9 mouse cellular contexts compared by ENCODE assay signal in genomic region chr16:94972080-94972855, GRCm38 (mm10). TPM values are rescaled to one million over a fixed set of nuclear protein-coding genes. Genes with fewer than 3 reads are reported as not detected.
DNase-seq lines count a peak whose midpoint lies in the region; ATAC-seq and TF ChIP-seq lines count a peak whose summit lies in the region.
"Had no signal": no experiment of that assay in that cellular context is flagged by ENCODE, and none has a peak within 500 bp of the region (broad histone marks: within the 10 kb centered on the region; RNA-seq: fewer than 3 reads in every experiment).

No protein-coding gene starts in this region.

- peak; percentile 5 for DNase-seq in CD4-positive, CD25-positive, alpha-beta regulatory T cell, adult 2 months (ENCODE audit: low read depth, low spot score)
- peak; percentile 87 for DNase-seq in lung, embryonic 14.5 days
- no peak for DNase-seq in lung, postnatal 25 days (ENCODE audit: low spot score)
- peak; percentile 77 for DNase-seq in embryo, embryonic 10.5 days (ENCODE audit: low spot score)
- DNase-seq in cerebellum, adult 2 months: no peak
- no peak for DNase-seq in right cerebral cortex, postnatal 4 days
- DNase-seq: cerebellum, adult 9-10 months had no signal

- no peaks in the 10 kb centered on the region for H3K79me2 ChIP-seq in myocyte (ENCODE audit: control insufficient read depth, insufficient read depth)

- no peak for TF ChIP-seq CTCF in lung, embryonic 14.5 days (IDR thresholded peaks at IDR 0.05; ENCODE audit: low read depth)
- TF ChIP-seq CTCF in cerebellum, adult 2 months (IDR thresholded peaks at IDR 0.05; ENCODE audit: borderline replicate concordance, insufficient read depth, low read depth, low read length): no peak

- H3K36me3 ChIP-seq in lung, embryonic 14.5 days (ENCODE audit: insufficient read depth): no peaks in the 10 kb centered on the region
- no peaks in the 10 kb centered on the region for H3K36me3 ChIP-seq in myocyte (ENCODE audit: control insufficient read depth, insufficient read depth)

- 36% methylated on average over 14 of the region's 14 CpGs for WGBS in lung, embryonic 14.5 days
- WGBS in cerebellum, adult 2 months: 78% methylated on average over 14 of the region's 14 CpGs

- no peak overlapping the region for H3ac ChIP-seq in myocyte (ENCODE audit: control insufficient read depth, insufficient read length)

- no peaks in the 10 kb centered on the region; the same call in 1 of the 2 replicates for H3K4me1 ChIP-seq in lung, embryonic 14.5 days (ENCODE audit: insufficient read depth)
- peaks cover 42% of the 10 kb centered on the region for H3K4me1 ChIP-seq in cerebellum, adult 2 months (ENCODE audit: control insufficient read depth, insufficient read depth, low read length)

- no peak overlapping the region for H3K27ac ChIP-seq in lung, embryonic 14.5 days (ENCODE audit: low read depth)
- no peak overlapping the region for H3K27ac ChIP-seq in cerebellum, adult 2 months (ENCODE audit: insufficient read depth, low read length)

- H3K27me3 ChIP-seq in lung, embryonic 14.5 days (ENCODE audit: insufficient read depth, low read length): no peaks in the 10 kb centered on the region
- peaks cover 4% of the 10 kb centered on the region for H3K27me3 ChIP-seq in myocyte (ENCODE audit: control insufficient read depth, insufficient read depth, insufficient read length)
- no peaks in the 10 kb centered on the region for H3K27me3 ChIP-seq in cerebellum, adult 2 months (ENCODE audit: control insufficient read depth, insufficient read depth, low read length)

- ATAC-seq in CD4-positive, CD25-positive, alpha-beta regulatory T cell, adult 4 months: no peak
- no peak for ATAC-seq in lung, embryonic 14.5 days (ENCODE audit: insufficient read depth)

- no peak overlapping the region for H3K4me2 ChIP-seq in lung, embryonic 14.5 days
- H3K4me2 ChIP-seq in myocyte (ENCODE audit: low read depth): no peak overlapping the region

- no peak overlapping the region for H3K9ac ChIP-seq in lung, embryonic 14.5 days

- no peaks in the 10 kb centered on the region for H3K9me3 ChIP-seq in lung, embryonic 14.5 days (ENCODE audit: low read depth, low read length)

- no peak overlapping the region for H3K4me3 ChIP-seq in lung, embryonic 14.5 days (ENCODE audit: low read depth, low read length)
- H3K4me3 ChIP-seq in myocyte: no peak overlapping the region
- no peak overlapping the region for H3K4me3 ChIP-seq in cerebellum, adult 2 months (replicated peaks; ENCODE audit: insufficient read depth, low read depth, low read length)

- no peak for TF ChIP-seq POLR2A in myocyte (IDR thresholded peaks at IDR 0.05; ENCODE audit: insufficient read length, low read depth)
- TF ChIP-seq POLR2A in cerebellum, adult 2 months (IDR thresholded peaks at IDR 0.05; ENCODE audit: borderline replicate concordance, insufficient read depth, low read length): no peak

TF ChIP-seq in myocyte, 11 proteins besides CTCF, POLR2A, EP300 and RAD21:
- TF ChIP-seq USF1 (IDR thresholded peaks at IDR 0.05; ENCODE audit: low read depth) (no peak), REST (IDR thresholded peaks at IDR 0.05; ENCODE audit: insufficient read depth, insufficient read length) (peak; percentile 91), MAX (IDR thresholded peaks at IDR 0.05; ENCODE audit: low read depth) (peak; percentile 33)

RNA-seq across cellular contexts. Expression of gene Kcnj6, which starts 25.2 kb away (rescaled TPM):
- polyA plus RNA-seq in CD4-positive, CD25-positive, alpha-beta regulatory T cell, adult 4 months (2017; shearing (Covaris generic)): not detected
- polyA plus RNA-seq in lung, embryonic 14.5 days (2014; fragmentation: Nextera tagmentation; extraction: Ambion mirVana): not detected in 2 replicates
- polyA plus RNA-seq in myocyte (2012; fragmentation: generic; extraction: Trizol): not detected
- 11.6 and 13.5 TPM in 2 replicates for polyA plus RNA-seq in cerebellum, adult 2 months (2012; rRNA removed)

Comparison
In these comparisons a context has a peak if more than half of its experiments do, and no peak if none do; other contexts are left out.
1. DNase-seq: peak in CD4-positive, CD25-positive, alpha-beta regulatory T cell, adult 2 months (single experiment), lung, embryonic 14.5 days (single experiment) and embryo, embryonic 10.5 days (single experiment); none in lung, postnatal 25 days (single experiment), cerebellum, adult 2 months (0 of 2) and right cerebral cortex, postnatal 4 days (single experiment).
2. RNA of gene Kcnj6, which starts 25.2 kb away (polyA plus RNA-seq): 11.6 to 13.5 TPM in cerebellum, adult 2 months; not detected in CD4-positive, CD25-positive, alpha-beta regulatory T cell, adult 4 months, not detected in lung, embryonic 14.5 days and not detected in myocyte (single experiment); every median in the first group is over 10 times any median in the second.